Mouse (Mus musculus): Measurements from ENCODE around the gene Vgll4.

GRCm38 (mm10) chr6:114847582-114848174 is 122.1 kb downstream of the Vgll4 start:
- no peak for TF ChIP-seq CTCF (IDR thresholded peaks at IDR 0.05)
- no peak for TF ChIP-seq POLR2A (IDR thresholded peaks at IDR 0.05; ENCODE audit: insufficient read depth, low read depth, low read length)
- TF ChIP-seq EP300 (IDR thresholded peaks at IDR 0.05; ENCODE audit: insufficient read depth, low read depth, low read length), result no peak

Data from heart, adult 2 months (tissue).